Mouse (Mus musculus): ENCODE results near the gene Deup1. TPM values are rescaled to one million over a fixed set of nuclear protein-coding genes. Genes with fewer than 3 reads are reported as not detected.

Deup1 gene
- polyA plus RNA-seq, 1 experiment from 2014 or later: 1.5 TPM

GRCm38 (mm10) chr9:15600859-15601540 lies 26.7 kb downstream of the Deup1 start:
- ATAC-seq (replicated peaks; ENCODE audit: low FRiP score) (no peak), DNase-seq (ENCODE audit: low spot score) (no peak)
- no peaks in the 10 kb centered on the region for H3K9me3 ChIP-seq (ENCODE audit: control insufficient read depth, low read length)
- no peak overlapping the region for H3K9ac ChIP-seq (ENCODE audit: low read length)
- H3K36me3 ChIP-seq (ENCODE audit: control insufficient read depth, insufficient read depth, low read length): no peaks in the 10 kb centered on the region
- no peaks in the 10 kb centered on the region for H3K4me1 ChIP-seq (replicated peaks; ENCODE audit: control insufficient read depth, insufficient read depth, low read length)
- H3K27ac ChIP-seq (ENCODE audit: low read depth, low read length): no peak overlapping the region
- 79% methylated on average over 5 of the region's 5 CpGs for WGBS
- H3K4me2 ChIP-seq (ENCODE audit: low read depth, low read length, severe bottlenecking): no peak overlapping the region
- H3K4me3 ChIP-seq (ENCODE audit: low read depth, low read length): no peak overlapping the region
- H3K27me3 ChIP-seq (ENCODE audit: control insufficient read depth, insufficient read depth, low read length): no peaks in the 10 kb centered on the region

- Histone ChIP-seq H3K4me3 (ENCODE audit: low read depth, low read length) (no peak overlapping the region), H3K9me3 (ENCODE audit: control insufficient read depth, low read length) (no peaks in the 10 kb centered on the region), H3K4me1 (replicated peaks; ENCODE audit: control insufficient read depth, insufficient read depth, low read length) (no peaks in the 10 kb centered on the region), H3K27me3 (ENCODE audit: control insufficient read depth, insufficient read depth, low read length) (no peaks in the 10 kb centered on the region), H3K4me2 (ENCODE audit: low read depth, low read length, severe bottlenecking) (no peak overlapping the region), H3K9ac (ENCODE audit: low read length) (no peak overlapping the region), H3K27ac (ENCODE audit: low read depth, low read length) (no peak overlapping the region), H3K36me3 (ENCODE audit: control insufficient read depth, insufficient read depth, low read length) (no peaks in the 10 kb centered on the region)
- ATAC-seq (replicated peaks; ENCODE audit: low FRiP score) (no peak), DNase-seq (ENCODE audit: low spot score) (no peak)
- 80% methylated on average over 6 of the region's 6 CpGs for WGBS
Measured at GRCm38 (mm10) chr9:15600156-15600858, 27.4 kb downstream of the Deup1 start.

DNA sequence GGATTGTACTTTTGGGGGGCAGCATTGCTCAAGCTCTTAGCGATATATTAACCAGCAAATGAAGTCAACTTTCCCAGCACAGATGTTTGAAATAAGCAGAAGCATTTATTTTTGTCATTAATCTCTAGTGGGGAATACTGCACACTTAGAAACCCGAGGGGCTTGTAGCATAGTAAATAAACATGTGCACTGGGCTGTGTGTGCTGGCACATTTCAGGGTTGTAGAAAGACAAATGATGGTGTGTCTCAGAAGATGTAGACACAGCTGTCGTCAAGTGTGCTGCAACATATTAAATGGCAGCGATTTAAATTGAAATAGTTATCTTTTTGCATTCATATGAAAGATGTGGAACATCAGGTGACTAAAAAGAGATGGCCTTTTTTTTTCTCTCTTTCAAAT lies 31.1 kb downstream of the Deup1 start:
- no peak overlapping the region for H3K27ac ChIP-seq (ENCODE audit: low read depth, low read length)
- H3K4me1 ChIP-seq (replicated peaks; ENCODE audit: control insufficient read depth, insufficient read depth, low read length): no peaks in the 10 kb centered on the region
- DNase-seq (ENCODE audit: low spot score) (no peak), ATAC-seq (replicated peaks; ENCODE audit: low FRiP score) (no peak)
- 82% methylated on average over 4 of the region's 4 CpGs for WGBS
- no peak overlapping the region for H3K9ac ChIP-seq (ENCODE audit: low read length)
- no peaks in the 10 kb centered on the region for H3K27me3 ChIP-seq (ENCODE audit: control insufficient read depth, insufficient read depth, low read length)
- H3K4me2 ChIP-seq (ENCODE audit: low read depth, low read length, severe bottlenecking): no peak overlapping the region
- no peak overlapping the region for H3K4me3 ChIP-seq (ENCODE audit: low read depth, low read length)
- H3K36me3 ChIP-seq (ENCODE audit: control insufficient read depth, insufficient read depth, low read length): no peaks in the 10 kb centered on the region
- no peaks in the 10 kb centered on the region for H3K9me3 ChIP-seq (ENCODE audit: control insufficient read depth, low read length)

GRCm38 (mm10) chr9:15594148-15594547 lies 33.6 kb downstream of the Deup1 start:
- no peaks in the 10 kb centered on the region for H3K4me1 ChIP-seq (replicated peaks; ENCODE audit: control insufficient read depth, insufficient read depth, low read length)
- ATAC-seq (replicated peaks; ENCODE audit: low FRiP score): no peak

DNA sequence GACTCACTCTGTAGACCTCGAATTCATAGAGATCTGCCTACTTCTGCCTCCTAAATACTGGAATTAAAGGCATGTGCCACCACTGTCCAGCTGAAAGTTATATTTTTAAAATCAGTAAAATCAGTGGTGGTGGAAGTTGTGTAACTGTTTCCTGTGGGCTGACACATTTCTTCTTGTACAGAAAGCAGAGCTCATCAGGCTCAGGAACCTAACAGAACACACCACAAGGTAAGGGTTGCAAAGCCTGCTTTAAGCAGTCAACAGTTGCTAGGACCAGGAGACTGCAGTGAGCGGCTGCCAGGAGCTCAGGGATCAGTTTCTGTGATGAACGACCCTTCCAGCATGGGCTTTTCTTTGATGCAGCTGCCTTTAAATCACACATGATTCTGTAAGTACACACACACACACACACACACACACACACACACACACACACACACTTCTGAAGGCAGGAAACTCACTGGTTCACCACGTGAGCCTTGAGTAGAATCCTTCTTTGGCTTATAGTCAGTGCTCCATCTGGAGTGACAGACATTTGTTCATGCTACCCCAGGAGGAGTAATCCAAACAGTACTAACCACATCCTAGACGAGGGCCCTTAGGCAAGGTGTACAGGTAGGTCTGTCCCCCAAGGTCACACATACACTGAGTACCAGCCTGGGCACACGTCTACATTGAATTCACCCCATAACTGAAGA lies 40.4 kb downstream of the Deup1 start:
- Histone ChIP-seq H3K36me3 (ENCODE audit: control insufficient read depth, insufficient read depth, low read length) (no peaks in the 10 kb centered on the region), H3K4me1 (replicated peaks; ENCODE audit: control insufficient read depth, insufficient read depth, low read length) (no peaks in the 10 kb centered on the region), H3K9me3 (ENCODE audit: control insufficient read depth, low read length) (no peaks in the 10 kb centered on the region), H3K4me2 (ENCODE audit: low read depth, low read length, severe bottlenecking) (no peak overlapping the region), H3K9ac (ENCODE audit: low read length) (no peak overlapping the region), H3K27me3 (ENCODE audit: control insufficient read depth, insufficient read depth, low read length) (no peaks in the 10 kb centered on the region), H3K27ac (ENCODE audit: low read depth, low read length) (no peak overlapping the region), H3K4me3 (ENCODE audit: low read depth, low read length) (no peak overlapping the region)
- no peak for ATAC-seq (replicated peaks; ENCODE audit: low FRiP score)
- no peak for DNase-seq (ENCODE audit: low spot score)
- 85% methylated on average over 6 of the region's 6 CpGs for WGBS

More at GRCm38 (mm10) chr9:15594148-15594547, 33.6 kb downstream of the Deup1 start:
- Histone ChIP-seq H3K9me3 (ENCODE audit: control insufficient read depth, low read length) (no peaks in the 10 kb centered on the region), H3K4me3 (ENCODE audit: low read depth, low read length) (no peak overlapping the region), H3K36me3 (ENCODE audit: control insufficient read depth, insufficient read depth, low read length) (no peaks in the 10 kb centered on the region), H3K27ac (ENCODE audit: low read depth, low read length) (no peak overlapping the region), H3K27me3 (ENCODE audit: control insufficient read depth, insufficient read depth, low read length) (no peaks in the 10 kb centered on the region), H3K9ac (ENCODE audit: low read length) (no peak overlapping the region), H3K4me2 (ENCODE audit: low read depth, low read length, severe bottlenecking) (no peak overlapping the region)
- 81% methylated on average over 4 of the region's 4 CpGs for WGBS
- DNase-seq (ENCODE audit: low spot score): no peak

DNA sequence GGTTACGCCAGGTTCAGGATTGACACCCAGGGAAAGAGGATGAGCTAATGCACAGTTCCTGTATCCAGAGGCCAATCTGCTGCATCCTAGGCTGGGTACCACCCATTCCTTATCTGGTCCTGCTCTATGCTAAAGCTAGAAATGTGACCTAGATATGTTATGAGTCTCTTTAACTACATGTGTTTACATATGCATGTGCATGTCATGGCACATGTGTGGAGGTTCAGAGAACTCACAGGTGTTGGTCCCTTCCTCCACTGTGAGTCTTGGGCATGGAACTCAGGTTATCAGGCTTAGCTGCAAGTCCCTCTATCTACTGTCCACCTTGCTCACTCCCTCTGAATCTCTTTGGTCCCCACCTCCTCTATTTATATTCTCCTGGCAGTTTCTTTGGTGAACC lies 41.8 kb downstream of the Deup1 start:
- no peaks in the 10 kb centered on the region for H3K4me1 ChIP-seq (replicated peaks; ENCODE audit: control insufficient read depth, insufficient read depth, low read length)
- no peaks in the 10 kb centered on the region for H3K27me3 ChIP-seq (ENCODE audit: control insufficient read depth, insufficient read depth, low read length)
- DNase-seq (ENCODE audit: low spot score) (no peak), ATAC-seq (replicated peaks; ENCODE audit: low FRiP score) (no peak)
- H3K4me3 ChIP-seq (ENCODE audit: low read depth, low read length): no peak overlapping the region
- H3K27ac ChIP-seq (ENCODE audit: low read depth, low read length): no peak overlapping the region
- 90% methylated on average over 1 of the region's 1 CpGs for WGBS
- no peaks in the 10 kb centered on the region for H3K9me3 ChIP-seq (ENCODE audit: control insufficient read depth, low read length)
- H3K4me2 ChIP-seq (ENCODE audit: low read depth, low read length, severe bottlenecking): no peak overlapping the region
- no peaks in the 10 kb centered on the region for H3K36me3 ChIP-seq (ENCODE audit: control insufficient read depth, insufficient read depth, low read length)
- no peak overlapping the region for H3K9ac ChIP-seq (ENCODE audit: low read length)

- DNase-seq (ENCODE audit: low spot score) (no peak), ATAC-seq (replicated peaks; ENCODE audit: low FRiP score) (no peak)
- Histone ChIP-seq H3K9me3 (ENCODE audit: control insufficient read depth, low read length) (no peaks in the 10 kb centered on the region), H3K4me2 (ENCODE audit: low read depth, low read length, severe bottlenecking) (no peak overlapping the region), H3K4me1 (replicated peaks; ENCODE audit: control insufficient read depth, insufficient read depth, low read length) (no peaks in the 10 kb centered on the region), H3K27ac (ENCODE audit: low read depth, low read length) (no peak overlapping the region), H3K27me3 (ENCODE audit: control insufficient read depth, insufficient read depth, low read length) (no peaks in the 10 kb centered on the region), H3K4me3 (ENCODE audit: low read depth, low read length) (no peak overlapping the region), H3K9ac (ENCODE audit: low read length) (no peak overlapping the region), H3K36me3 (ENCODE audit: control insufficient read depth, insufficient read depth, low read length) (no peaks in the 10 kb centered on the region)
- 90% methylated on average over 9 of the region's 9 CpGs for WGBS
Measured at GRCm38 (mm10) chr9:15584209-15584608, 43.5 kb downstream of the Deup1 start.

DNA sequence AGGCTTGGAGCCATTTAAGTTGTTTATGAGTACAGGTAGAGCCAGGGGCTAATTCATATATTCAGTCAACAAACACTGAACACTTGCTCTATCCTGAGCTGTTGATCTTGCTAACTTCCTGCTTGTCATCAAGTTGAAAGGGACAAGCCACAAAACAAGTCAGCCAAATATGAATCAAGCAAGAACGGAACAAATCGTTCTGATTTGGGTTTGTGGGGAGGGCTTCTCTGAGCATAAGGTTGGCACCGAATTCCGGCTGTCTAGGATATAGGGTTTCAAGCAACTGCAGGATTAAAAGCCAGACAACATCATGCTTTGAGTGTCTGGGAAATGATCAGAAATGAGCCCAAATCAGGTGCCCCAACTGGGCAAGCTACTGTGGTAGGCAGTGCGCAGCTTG lies 45.7 kb downstream of the Deup1 start:
- H3K27ac ChIP-seq (ENCODE audit: low read depth, low read length): no peak overlapping the region
- 96% methylated on average over 5 of the region's 5 CpGs for WGBS
- H3K9ac ChIP-seq (ENCODE audit: low read length): no peak overlapping the region
- H3K4me1 ChIP-seq (replicated peaks; ENCODE audit: control insufficient read depth, insufficient read depth, low read length): no peaks in the 10 kb centered on the region
- no peaks in the 10 kb centered on the region for H3K27me3 ChIP-seq (ENCODE audit: control insufficient read depth, insufficient read depth, low read length)
- ATAC-seq (replicated peaks; ENCODE audit: low FRiP score) (no peak), DNase-seq (ENCODE audit: low spot score) (no peak)
- no peaks in the 10 kb centered on the region for H3K9me3 ChIP-seq (ENCODE audit: control insufficient read depth, low read length)
- no peaks in the 10 kb centered on the region for H3K36me3 ChIP-seq (ENCODE audit: control insufficient read depth, insufficient read depth, low read length)
- no peak overlapping the region for H3K4me2 ChIP-seq (ENCODE audit: low read depth, low read length, severe bottlenecking)
- no peak overlapping the region for H3K4me3 ChIP-seq (ENCODE audit: low read depth, low read length)
